Mouse (Mus musculus): Measurements from ENCODE around the gene Stk38. TPM values are rescaled to one million over a fixed set of nuclear protein-coding genes. Genes with fewer than 3 reads are reported as not detected.

Gene Stk38
- polyA plus RNA-seq, 1 experiment from 2014 or later, result 98.3 TPM

- Histone ChIP-seq H3K4me1 (peaks cover 20% of the 10 kb centered on the region), H3K27ac (no peak overlapping the region), H3K9ac (no peak overlapping the region), H3K36me3 (no peaks in the 10 kb centered on the region), H3K9me3 (no peaks in the 10 kb centered on the region), H3K27me3 (replicated peaks) (no peaks in the 10 kb centered on the region), H3K4me2 (no peak overlapping the region), H3K4me3 (replicated peaks) (no peak overlapping the region)
- ATAC-seq (ENCODE audit: insufficient read depth, low FRiP score, low read depth), result no peak
Measured at GRCm38 (mm10) chr17:29020444-29020843, 12.6 kb upstream of the Stk38 start.

- no peak overlapping the region for H3K27ac ChIP-seq
- no peak overlapping the region for H3K4me3 ChIP-seq (replicated peaks)
- H3K27me3 ChIP-seq (replicated peaks), result no peaks in the 10 kb centered on the region
- no peak for ATAC-seq (ENCODE audit: insufficient read depth, low FRiP score, low read depth)
- 60% methylated on average over 7 of the region's 7 CpGs for whole genome bisulfite sequencing
- no peaks in the 10 kb centered on the region for H3K36me3 ChIP-seq
- no peak overlapping the region for H3K9ac ChIP-seq
- H3K9me3 ChIP-seq, result no peaks in the 10 kb centered on the region
- no peak overlapping the region for H3K4me2 ChIP-seq
- H3K4me1 ChIP-seq, result peaks cover 11% of the 10 kb centered on the region; the same call in 1 of the 2 replicates
Measured at GRCm38 (mm10) chr17:29019391-29019790, 11.6 kb upstream of the Stk38 start.

DNA sequence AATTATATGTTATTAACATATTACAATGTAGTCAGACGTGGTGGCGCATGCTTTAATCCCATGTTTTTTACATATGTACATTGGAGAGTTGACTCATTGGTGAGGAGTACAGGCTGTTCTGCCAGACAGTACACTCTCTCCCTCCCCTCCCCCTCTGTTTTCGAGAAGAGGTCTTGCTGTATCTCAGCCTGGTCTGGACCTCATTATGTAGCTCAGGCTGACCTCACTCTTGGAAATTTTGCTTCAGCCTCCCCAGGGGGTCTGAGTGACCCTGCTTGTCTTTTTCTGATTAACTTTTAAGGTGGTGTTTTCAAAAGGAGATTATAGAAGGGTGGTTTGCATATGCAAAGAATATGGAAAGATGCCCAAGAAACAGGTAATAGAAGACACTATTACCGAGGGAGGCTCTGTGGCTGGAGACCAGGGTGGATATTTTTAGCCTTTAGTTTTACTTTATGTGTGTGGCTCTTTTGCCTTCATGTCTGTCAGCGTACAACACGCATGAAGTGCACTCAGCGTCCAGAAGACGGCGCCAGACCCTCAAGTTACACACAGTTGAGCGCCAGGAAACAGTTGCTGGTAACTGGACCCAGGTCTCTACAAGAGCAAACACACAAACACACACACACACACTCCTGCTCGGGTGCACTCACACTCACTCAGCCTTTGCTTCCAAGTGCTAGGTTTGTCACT lies 10.6 kb upstream of the Stk38 start:
- WGBS, result 49% methylated on average over 11 of the region's 11 CpGs
- Histone ChIP-seq H3K4me2 (no peak overlapping the region), H3K27me3 (replicated peaks) (no peaks in the 10 kb centered on the region), H3K4me3 (replicated peaks) (no peak overlapping the region), H3K9me3 (no peaks in the 10 kb centered on the region), H3K4me1 (peaks cover 7% of the 10 kb centered on the region; the same call in 1 of the 2 replicates), H3K27ac (no peak overlapping the region), H3K36me3 (no peaks in the 10 kb centered on the region), H3K9ac (no peak overlapping the region)
- no peak for ATAC-seq (ENCODE audit: insufficient read depth, low FRiP score, low read depth)

DNA sequence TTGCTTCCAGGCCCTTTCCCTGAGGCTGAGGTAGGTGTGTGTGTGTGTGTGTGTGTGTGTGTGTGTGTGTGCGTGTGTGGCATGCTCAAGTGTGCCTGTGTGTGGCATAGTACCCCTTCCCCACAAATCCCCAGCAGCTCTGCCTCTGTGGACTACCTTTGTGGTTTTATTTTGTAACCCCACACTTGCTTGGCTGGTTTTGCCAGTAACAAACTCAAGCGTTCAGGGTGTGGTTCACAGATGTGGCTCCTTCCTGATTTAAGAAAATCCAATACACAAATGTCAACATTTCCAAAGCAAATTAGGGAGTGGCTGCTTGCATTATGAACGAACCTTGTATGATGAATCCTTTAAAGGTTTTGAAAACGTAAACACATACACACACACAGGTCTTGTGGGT lies 8.9 kb upstream of the Stk38 start:
- 69% methylated on average over 4 of the region's 4 CpGs for WGBS
- Histone ChIP-seq H3K27me3 (replicated peaks) (no peaks in the 10 kb centered on the region), H3K4me1 (0 out of 2 replicates have a peak, but pooled peaks cover 3% of the 10 kb centered on the region), H3K36me3 (no peaks in the 10 kb centered on the region), H3K9ac (no peak overlapping the region), H3K27ac (peak overlapping the region; percentile 81), H3K9me3 (no peaks in the 10 kb centered on the region), H3K4me2 (no peak overlapping the region), H3K4me3 (replicated peaks) (no peak overlapping the region)
- ATAC-seq (ENCODE audit: insufficient read depth, low FRiP score, low read depth), result peak; percentile 62; the same call in 1 of the 2 replicates

DNA sequence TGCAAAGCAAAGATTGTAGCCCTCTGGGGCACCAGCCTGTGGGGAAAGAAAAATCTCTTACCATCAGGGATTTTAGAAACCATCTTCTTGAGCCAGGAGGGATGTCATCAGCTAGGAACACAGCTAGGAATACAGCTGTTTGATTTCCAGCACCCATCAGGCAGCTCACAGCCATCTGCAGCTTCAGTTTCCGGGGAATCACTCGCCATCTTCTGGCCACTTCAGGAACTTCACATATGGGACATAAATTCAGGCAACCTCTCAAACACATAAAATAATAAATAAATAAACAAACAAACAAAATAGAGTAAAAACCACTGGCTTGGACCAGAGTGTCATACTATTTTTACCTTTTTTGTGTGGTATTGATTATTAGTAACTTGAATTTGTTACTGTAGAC lies 7.8 kb upstream of the Stk38 start:
- Histone ChIP-seq H3K9ac (no peak overlapping the region), H3K4me3 (replicated peaks) (no peak overlapping the region), H3K27ac (peak overlapping the region; percentile 4; the same call in 1 of the 2 replicates), H3K27me3 (replicated peaks) (no peaks in the 10 kb centered on the region), H3K9me3 (no peaks in the 10 kb centered on the region), H3K4me1 (0 out of 2 replicates have a peak, but pooled peaks cover 3% of the 10 kb centered on the region), H3K4me2 (no peak overlapping the region), H3K36me3 (no peaks in the 10 kb centered on the region)
- ATAC-seq (ENCODE audit: insufficient read depth, low FRiP score, low read depth), result no peak
- WGBS, result 30% methylated on average over 2 of the region's 2 CpGs

DNA sequence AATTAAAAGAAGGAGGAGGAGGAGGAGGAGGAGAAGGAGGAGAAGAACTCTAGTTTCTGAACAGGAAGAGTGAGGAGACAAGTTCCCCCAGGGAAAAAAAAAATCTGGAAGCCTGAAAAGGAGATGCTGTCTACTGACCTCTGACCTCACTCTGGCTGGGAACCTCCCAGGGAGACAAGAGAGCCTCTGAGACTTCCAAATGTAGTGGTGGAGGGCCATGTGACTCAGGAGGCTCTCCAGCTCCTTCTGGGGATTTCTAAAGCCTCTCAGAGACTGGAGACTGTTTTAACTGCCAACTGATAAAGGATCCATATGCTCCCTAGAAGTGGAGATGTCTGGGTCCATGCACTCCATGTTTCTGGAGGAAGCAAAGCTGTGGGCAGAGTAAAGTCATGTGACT lies 6.4 kb upstream of the Stk38 start:
- Histone ChIP-seq H3K4me3 (replicated peaks) (no peak overlapping the region), H3K9me3 (no peaks in the 10 kb centered on the region), H3K4me1 (no peaks in the 10 kb centered on the region), H3K4me2 (no peak overlapping the region), H3K27me3 (replicated peaks) (no peaks in the 10 kb centered on the region), H3K27ac (no peak overlapping the region), H3K9ac (no peak overlapping the region), H3K36me3 (no peaks in the 10 kb centered on the region)
- no peak for ATAC-seq (ENCODE audit: insufficient read depth, low FRiP score, low read depth)

DNA sequence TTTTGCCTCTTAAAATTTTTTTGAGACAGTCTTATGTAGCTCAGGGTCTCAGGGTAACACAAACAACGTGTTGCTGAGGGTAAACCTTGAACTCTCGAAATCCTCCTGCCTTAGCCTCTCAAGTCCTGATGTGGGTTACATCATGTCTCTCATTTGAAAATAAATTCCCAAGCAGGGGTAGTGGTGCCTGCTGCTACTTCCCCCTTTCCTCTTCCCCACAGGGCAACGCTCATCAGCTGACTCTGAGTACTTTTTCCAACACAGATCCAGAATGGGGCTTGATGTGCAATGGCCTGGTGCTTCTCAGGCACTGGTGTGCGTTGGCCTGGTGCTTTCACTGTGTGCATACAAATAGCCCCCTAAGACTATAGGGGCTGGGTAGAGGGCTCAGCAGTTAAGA lies 1.4 kb upstream of the Stk38 start:
- Histone ChIP-seq H3K4me1 (0 out of 2 replicates have a peak, but pooled peaks cover 11% of the 10 kb centered on the region), H3K27me3 (replicated peaks) (no peaks in the 10 kb centered on the region), H3K36me3 (no peaks in the 10 kb centered on the region), H3K9me3 (no peaks in the 10 kb centered on the region), H3K4me3 (replicated peaks) (no peak overlapping the region), H3K27ac (no peak overlapping the region), H3K4me2 (no peak overlapping the region), H3K9ac (no peak overlapping the region)
- no peak for ATAC-seq (ENCODE audit: insufficient read depth, low FRiP score, low read depth)
- 79% methylated on average over 4 of the region's 4 CpGs for WGBS

GRCm38 (mm10) chr17:29008326-29008650 lies 493 bp upstream of the Stk38 start:
- H3K27ac ChIP-seq, result peak overlapping the region; percentile 92
- H3K4me2 ChIP-seq, result peak overlapping the region; percentile 62
- ATAC-seq (ENCODE audit: insufficient read depth, low FRiP score, low read depth), result no peak
- H3K27me3 ChIP-seq (replicated peaks), result no peaks in the 10 kb centered on the region
- H3K4me1 ChIP-seq, result 0 out of 2 replicates have a peak, but pooled peaks cover 11% of the 10 kb centered on the region
- H3K36me3 ChIP-seq, result no peaks in the 10 kb centered on the region
- WGBS, result 18% methylated on average over 8 of the region's 8 CpGs
- H3K9ac ChIP-seq, result 0 out of 2 replicates have a peak overlapping the region, but pooled peaks have one; percentile 29
- H3K9me3 ChIP-seq, result no peaks in the 10 kb centered on the region
- H3K4me3 ChIP-seq (replicated peaks), result peak overlapping the region; percentile 92

GRCm38 (mm10) chr17:29007243-29007640 lies 553 bp downstream of the Stk38 start:
- peak; percentile 4 for ATAC-seq (ENCODE audit: insufficient read depth, low FRiP score, low read depth)
- Histone ChIP-seq H3K4me1 (0 out of 2 replicates have a peak, but pooled peaks cover 11% of the 10 kb centered on the region), H3K27me3 (replicated peaks) (no peaks in the 10 kb centered on the region), H3K36me3 (no peaks in the 10 kb centered on the region), H3K9ac (peak overlapping the region; percentile 90), H3K27ac (peak overlapping the region; percentile 92), H3K9me3 (no peaks in the 10 kb centered on the region), H3K4me2 (peak overlapping the region; percentile 62), H3K4me3 (replicated peaks) (peak overlapping the region; percentile 92)
- WGBS, result under 1% methylated on average over 19 of the region's 19 CpGs

DNA sequence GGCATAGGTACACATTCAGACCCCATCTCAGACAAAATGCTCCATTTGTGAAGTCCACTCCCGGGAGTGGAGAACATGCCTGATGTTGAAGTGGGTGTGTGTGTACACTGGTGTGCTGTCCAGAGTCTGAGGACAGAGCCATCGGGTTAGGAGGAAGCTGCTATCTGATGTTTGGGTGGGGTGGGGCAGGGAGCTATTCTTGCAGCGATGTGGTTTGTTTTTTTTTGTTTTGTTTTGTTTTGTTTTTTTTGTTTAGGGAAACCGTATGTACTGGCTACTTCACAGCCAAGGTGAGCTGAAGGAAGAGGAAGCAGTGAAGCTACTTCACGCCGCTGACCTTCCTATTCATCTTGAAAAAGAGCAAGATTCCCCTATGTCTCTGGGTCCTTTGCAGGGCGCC lies 983 bp downstream of the Stk38 start:
- H3K4me1 ChIP-seq, result 0 out of 2 replicates have a peak, but pooled peaks cover 11% of the 10 kb centered on the region
- H3K4me3 ChIP-seq (replicated peaks), result peak overlapping the region; percentile 92
- WGBS, result 3% methylated on average over 7 of the region's 7 CpGs
- no peaks in the 10 kb centered on the region for H3K36me3 ChIP-seq
- H3K27me3 ChIP-seq (replicated peaks), result no peaks in the 10 kb centered on the region
- H3K9ac ChIP-seq, result peak overlapping the region; percentile 90
- H3K27ac ChIP-seq, result peak overlapping the region; percentile 92; the same call in 1 of the 2 replicates
- peak overlapping the region; percentile 62 for H3K4me2 ChIP-seq
- no peak for ATAC-seq (ENCODE audit: insufficient read depth, low FRiP score, low read depth)
- no peaks in the 10 kb centered on the region for H3K9me3 ChIP-seq

- H3K9me3 ChIP-seq, result no peaks in the 10 kb centered on the region
- H3K4me2 ChIP-seq, result no peak overlapping the region
- 89% methylated on average over 3 of the region's 3 CpGs for WGBS
- H3K4me1 ChIP-seq, result 0 out of 2 replicates have a peak, but pooled peaks cover 11% of the 10 kb centered on the region
- H3K9ac ChIP-seq, result no peak overlapping the region
- no peak overlapping the region for H3K27ac ChIP-seq
- H3K27me3 ChIP-seq (replicated peaks), result no peaks in the 10 kb centered on the region
- peaks cover 9% of the 10 kb centered on the region for H3K36me3 ChIP-seq
- no peak for ATAC-seq (ENCODE audit: insufficient read depth, low FRiP score, low read depth)
- H3K4me3 ChIP-seq (replicated peaks), result no peak overlapping the region
Measured at GRCm38 (mm10) chr17:29005002-29005401, 2.8 kb downstream of the Stk38 start.

DNA sequence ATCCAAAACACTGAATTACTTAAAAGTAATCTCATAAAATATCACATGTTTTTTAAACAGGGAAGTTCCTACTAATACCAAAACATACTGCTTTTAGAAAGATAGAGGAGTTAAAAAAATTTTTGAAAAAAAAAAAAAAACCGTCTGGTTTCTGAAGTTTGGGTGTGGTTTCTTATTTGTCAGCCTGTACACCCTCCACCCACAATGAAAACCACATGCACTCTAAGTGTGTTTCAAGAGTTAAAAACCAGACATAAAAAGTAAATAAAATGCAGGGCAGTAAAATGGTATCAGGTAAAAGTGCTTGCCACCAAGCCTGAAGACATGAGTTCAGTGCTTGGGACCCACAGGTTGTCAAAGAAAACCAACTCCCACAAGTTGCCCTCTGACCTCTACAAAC lies 4.1 kb downstream of the Stk38 start:
- H3K36me3 ChIP-seq, result peaks cover 15% of the 10 kb centered on the region
- no peak overlapping the region for H3K27ac ChIP-seq
- no peak for ATAC-seq (ENCODE audit: insufficient read depth, low FRiP score, low read depth)
- 0 out of 2 replicates have a peak, but pooled peaks cover 11% of the 10 kb centered on the region for H3K4me1 ChIP-seq
- no peaks in the 10 kb centered on the region for H3K27me3 ChIP-seq (replicated peaks)
- no peak overlapping the region for H3K9ac ChIP-seq
- H3K9me3 ChIP-seq, result no peaks in the 10 kb centered on the region
- no peak overlapping the region for H3K4me2 ChIP-seq
- no peak overlapping the region for H3K4me3 ChIP-seq (replicated peaks)
- 53% methylated on average over 1 of the region's 1 CpGs for WGBS
